Mouse (Mus musculus) kidney, embryonic 14.5 days (tissue): ENCODE data around the gene Ppme1. TPM values are rescaled to one million over a fixed set of nuclear protein-coding genes. Genes with fewer than 3 reads are reported as not detected.

Source experiments
- ATAC-seq: fragments of 200-750 bp; cut with Nextera tagmentation; 2 replicates; pipeline ENCODE4 v1.8.0; 2017; ENCODE audit warnings: moderate number of reproducible peaks, mild to moderate bottlenecking, moderate TSS enrichment, moderate library complexity; ENCODE audit not compliant: low FRiP score, low TSS enrichment
- H3K27ac ChIP-seq: fragments of 300-500 bp; sonication (generic); 2 replicates; pipeline ENCODE4 v1.5.1; 2014; ENCODE audit warnings: low read depth, mild to moderate bottlenecking, low read length, moderate library complexity, mixed read lengths
- H3K27me3 ChIP-seq: fragments of 300-500 bp; sonication (generic); 2 replicates; pipeline ENCODE4 v1.6.1; 2014; ENCODE audit warnings: mild to moderate bottlenecking, low read length; ENCODE audit not compliant: control insufficient read depth, insufficient read depth
- H3K36me3 ChIP-seq: fragments of 300-500 bp; sonication (generic); 2 replicates; pipeline ENCODE4 v1.6.1; 2014; ENCODE audit warnings: low read length, mixed read lengths; ENCODE audit not compliant: control insufficient read depth, insufficient read depth
- H3K4me1 ChIP-seq: fragments of 300-500 bp; sonication (generic); 2 replicates; pipeline ENCODE4 v1.6.1; 2014; ENCODE audit warnings: low read length, mixed read lengths; ENCODE audit not compliant: control insufficient read depth, insufficient read depth
- H3K4me2 ChIP-seq: fragments of 300-500 bp; sonication (generic); replicated peaks from 2 replicates; pipeline ENCODE4 v1.6.1; 2014; ENCODE audit warnings: low read depth, mild to moderate bottlenecking, low read length
- H3K4me3 ChIP-seq: fragments of 300-500 bp; sonication (generic); 2 replicates; pipeline ENCODE4 v1.5.1; 2014; ENCODE audit warnings: mild to moderate bottlenecking, low read length
- H3K9ac ChIP-seq: fragments of 300-500 bp; sonication (generic); 2 replicates; pipeline ENCODE4 v1.6.1; 2014; ENCODE audit warnings: low read depth, mild to moderate bottlenecking, low read length, moderate library complexity
- H3K9me3 ChIP-seq: fragments of 300-500 bp; sonication (generic); 2 replicates; pipeline ENCODE4 v1.6.1; 2016; ENCODE audit warnings: low read length; ENCODE audit not compliant: control insufficient read depth
- WGBS: fragments of 180-500 bp; shearing (Covaris S2); extraction: QIAGEN DNeasy Blood & Tissue Kit; methylation state at CpG from one replicate; pipeline ENCODE4 v1.1.7; 2014; 5-methylcytosine and 5-hydroxymethylcytosine counted together
- polyA plus RNA-seq: library from polyadenylated mRNA; unstranded; fragments of >200 nt; fragmentation: Nextera tagmentation; extraction: Ambion mirVana; gene quantifications from 2 replicates; pipeline ENCODE4 v1.2.1, GENCODE M21; 2014

Gene Ppme1
- polyA plus RNA-seq, 1 experiment from 2014 or later: 64.5 TPM

GRCm38 (mm10) chr7:100296699-100297098, 75.4 kb downstream of the Ppme1 start:
- Histone ChIP-seq H3K9ac (no peak overlapping the region), H3K4me1 (no peaks in the 10 kb centered on the region; the same call in 1 of the 2 replicates), H3K27me3 (no peaks in the 10 kb centered on the region), H3K9me3 (no peaks in the 10 kb centered on the region), H3K36me3 (no peaks in the 10 kb centered on the region), H3K4me2 (no peak overlapping the region), H3K4me3 (no peak overlapping the region), H3K27ac (no peak overlapping the region)
- ATAC-seq: no peak
- WGBS: 84% methylated on average over 6 of the region's 6 CpGs

- H3K4me1 ChIP-seq: no peaks in the 10 kb centered on the region; the same call in 1 of the 2 replicates
- no peaks in the 10 kb centered on the region for H3K27me3 ChIP-seq
- no peaks in the 10 kb centered on the region for H3K9me3 ChIP-seq
- H3K4me3 ChIP-seq: no peak overlapping the region
- no peak overlapping the region for H3K9ac ChIP-seq
- H3K4me2 ChIP-seq: no peak overlapping the region
- H3K36me3 ChIP-seq: no peaks in the 10 kb centered on the region
- H3K27ac ChIP-seq: no peak overlapping the region
- WGBS: 93% methylated on average over 2 of the region's 2 CpGs
- ATAC-seq: no peak
These were observed 76.4 kb downstream of the Ppme1 start for GRCm38 (mm10) chr7:100295745-100296144.

GRCm38 (mm10) chr7:100293546-100293945, 78.6 kb downstream of the Ppme1 start:
- H3K4me1 ChIP-seq: peaks cover 4% of the 10 kb centered on the region
- no peaks in the 10 kb centered on the region for H3K9me3 ChIP-seq
- H3K27ac ChIP-seq: no peak overlapping the region
- no peak overlapping the region for H3K9ac ChIP-seq
- no peak for ATAC-seq
- 81% methylated on average over 8 of the region's 8 CpGs for WGBS
- H3K4me3 ChIP-seq: no peak overlapping the region
- H3K4me2 ChIP-seq: no peak overlapping the region
- H3K27me3 ChIP-seq: no peaks in the 10 kb centered on the region
- H3K36me3 ChIP-seq: no peaks in the 10 kb centered on the region

- ATAC-seq: peak; percentile 56; the same call in 1 of the 2 replicates
- peak overlapping the region; percentile 25; the same call in 1 of the 2 replicates for H3K9ac ChIP-seq
- no peaks in the 10 kb centered on the region for H3K9me3 ChIP-seq
- H3K36me3 ChIP-seq: no peaks in the 10 kb centered on the region
- peaks cover 9% of the 10 kb centered on the region for H3K27me3 ChIP-seq
- no peak overlapping the region for H3K4me3 ChIP-seq
- peak overlapping the region; percentile 28 for H3K4me2 ChIP-seq
- 22% methylated on average over 11 of the region's 11 CpGs for WGBS
- peak overlapping the region; percentile 87 for H3K27ac ChIP-seq
- peaks cover 18% of the 10 kb centered on the region for H3K4me1 ChIP-seq
These were observed 83.5 kb downstream of the Ppme1 start for GRCm38 (mm10) chr7:100288622-100289021.

GRCm38 (mm10) chr7:100287748-100288578, 84.1 kb downstream of the Ppme1 start:
- H3K4me1 ChIP-seq: peaks cover 18% of the 10 kb centered on the region
- peak overlapping the region; percentile 87 for H3K27ac ChIP-seq
- H3K4me2 ChIP-seq: peak overlapping the region; percentile 28
- H3K9ac ChIP-seq: peak overlapping the region; percentile 25; the same call in 1 of the 2 replicates
- no peak overlapping the region for H3K4me3 ChIP-seq
- 9% methylated on average over 7 of the region's 7 CpGs for WGBS
- no peaks in the 10 kb centered on the region for H3K9me3 ChIP-seq
- ATAC-seq: peak; percentile 86
- H3K27me3 ChIP-seq: peaks cover 9% of the 10 kb centered on the region
- no peaks in the 10 kb centered on the region for H3K36me3 ChIP-seq

- H3K4me2 ChIP-seq: peak within 1 kb of the TSS; percentile 82
- no peak within 1 kb of the TSS for H3K27ac ChIP-seq
- peak; percentile 51 for ATAC-seq
- peak within 1 kb of the TSS; percentile 71 for H3K9ac ChIP-seq
- H3K9me3 ChIP-seq: no peaks in the 10 kb centered on the region
- H3K36me3 ChIP-seq: no peaks in the 10 kb centered on the region
- peaks cover 18% of the 10 kb centered on the region for H3K4me1 ChIP-seq
- H3K4me3 ChIP-seq: peak within 1 kb of the TSS; percentile 44
- WGBS: under 1% methylated on average over 32 of the region's 53 CpGs
- H3K27me3 ChIP-seq: peaks cover 9% of the 10 kb centered on the region
These were observed 86.7 kb downstream of the Ppme1 start, which contains the start of gene P4ha3 for GRCm38 (mm10) chr7:100285383-100285782. Gene P4ha3 (plus strand): TSS chr7:100285520.

GRCm38 (mm10) chr7:100283298-100283697, 88.8 kb downstream of the Ppme1 start:
- H3K4me3 ChIP-seq: no peak overlapping the region
- H3K4me1 ChIP-seq: peaks cover 12% of the 10 kb centered on the region
- no peaks in the 10 kb centered on the region for H3K9me3 ChIP-seq
- peaks cover 9% of the 10 kb centered on the region for H3K27me3 ChIP-seq
- H3K36me3 ChIP-seq: no peaks in the 10 kb centered on the region
- H3K27ac ChIP-seq: no peak overlapping the region
- H3K9ac ChIP-seq: no peak overlapping the region
- WGBS: 17% methylated on average over 3 of the region's 3 CpGs
- no peak overlapping the region for H3K4me2 ChIP-seq
- ATAC-seq: no peak

- H3K9ac ChIP-seq: no peak overlapping the region
- H3K27ac ChIP-seq: no peak overlapping the region
- H3K4me2 ChIP-seq: no peak overlapping the region
- 37% methylated on average over 3 of the region's 3 CpGs for WGBS
- no peaks in the 10 kb centered on the region for H3K36me3 ChIP-seq
- H3K4me1 ChIP-seq: peaks cover 4% of the 10 kb centered on the region; the same call in 1 of the 2 replicates
- no peak for ATAC-seq
- no peaks in the 10 kb centered on the region for H3K9me3 ChIP-seq
- H3K27me3 ChIP-seq: peaks cover 9% of the 10 kb centered on the region
- H3K4me3 ChIP-seq: no peak overlapping the region
These were observed 90.5 kb downstream of the Ppme1 start for GRCm38 (mm10) chr7:100281596-100281995.

- Histone ChIP-seq H3K27me3 (peaks cover 8% of the 10 kb centered on the region), H3K9me3 (no peaks in the 10 kb centered on the region), H3K36me3 (no peaks in the 10 kb centered on the region), H3K4me1 (no peaks in the 10 kb centered on the region), H3K4me3 (no peak overlapping the region), H3K27ac (no peak overlapping the region), H3K4me2 (no peak overlapping the region), H3K9ac (no peak overlapping the region)
- 0% methylated on average over 1 of the region's 1 CpGs for WGBS
- no peak for ATAC-seq
These were observed 92.3 kb downstream of the Ppme1 start for GRCm38 (mm10) chr7:100279803-100280202.
